Mouse (Mus musculus) midbrain, embryonic 11.5 days (tissue): ENCODE results near the gene Gm1604a. TPM values are rescaled to one million over a fixed set of nuclear protein-coding genes. Genes with fewer than 3 reads are reported as not detected.
"Not testable (repeated sequence)": the region's sequence is repeated elsewhere in the genome, so short reads cannot be mapped to it uniquely, and the experiment has no call there.

Experiments
- ATAC-seq: fragments of 200-750 bp; cut with Nextera tagmentation; 2 replicates; pipeline ENCODE4 v1.8.0; 2017; ENCODE audit warnings: moderate TSS enrichment, moderate library complexity; ENCODE audit not compliant: low FRiP score
- DNase-seq: peaks from one replicate; pipeline ENCODE4 v3.0.0; 2015; ENCODE audit warnings: low spot score; ENCODE audit errors: missing footprints
- H3K27ac ChIP-seq: fragments of 300-500 bp; sonication (generic); 2 replicates; pipeline ENCODE4 v1.5.1; 2014; ENCODE audit warnings: low read depth, low read length
- H3K27me3 ChIP-seq: fragments of 300-500 bp; sonication (generic); 2 replicates; pipeline ENCODE4 v1.6.1; 2014; ENCODE audit warnings: mild to moderate bottlenecking, low read length, moderate library complexity, mixed read lengths; ENCODE audit not compliant: control insufficient read depth, insufficient read depth
- H3K36me3 ChIP-seq: fragments of 300-500 bp; sonication (generic); 2 replicates; pipeline ENCODE4 v1.6.1; 2014; ENCODE audit warnings: mild to moderate bottlenecking, low read length, moderate library complexity, mixed read lengths; ENCODE audit not compliant: control insufficient read depth, insufficient read depth
- H3K4me1 ChIP-seq: fragments of 300-500 bp; sonication (generic); 2 replicates; pipeline ENCODE4 v1.6.1; 2014; ENCODE audit warnings: low read length; ENCODE audit not compliant: control insufficient read depth, insufficient read depth
- H3K4me2 ChIP-seq: fragments of 300-500 bp; sonication (generic); 2 replicates; pipeline ENCODE4 v1.6.1; 2014; ENCODE audit warnings: mild to moderate bottlenecking, moderate library complexity
- H3K4me3 ChIP-seq: fragments of 300-500 bp; sonication (generic); 2 replicates; pipeline ENCODE4 v1.5.1; 2014; ENCODE audit warnings: low read depth, low read length
- H3K9ac ChIP-seq: fragments of 300-500 bp; sonication (generic); 2 replicates; pipeline ENCODE4 v1.6.1; 2014; ENCODE audit warnings: low read length
- H3K9me3 ChIP-seq: fragments of 300-500 bp; sonication (generic); 2 replicates; pipeline ENCODE4 v1.6.1; 2016; ENCODE audit warnings: low read length; ENCODE audit not compliant: control insufficient read depth
- WGBS: fragments of 180-500 bp; shearing (Covaris S2); extraction: QIAGEN DNeasy Blood & Tissue Kit; methylation state at CpG from one replicate; pipeline ENCODE4 v1.1.7; 2014; 5-methylcytosine and 5-hydroxymethylcytosine counted together
- polyA plus RNA-seq: library from polyadenylated mRNA; unstranded; fragments of >200 nt; fragmentation: Nextera tagmentation; extraction: Ambion mirVana; gene quantifications from 2 replicates; pipeline ENCODE4 v1.2.1, GENCODE M21; 2014

Gene Gm1604a
- polyA plus RNA-seq, result not detected in 2 replicates

- not testable (repeated sequence) for H3K9ac ChIP-seq, H3K27me3 ChIP-seq, H3K27ac ChIP-seq, H3K36me3 ChIP-seq, H3K4me2 ChIP-seq, H3K4me1 ChIP-seq, H3K9me3 ChIP-seq, DNase-seq, H3K4me3 ChIP-seq
- ATAC-seq, result peak; percentile 67
- WGBS, result 11% methylated on average over 4 of the region's 14 CpGs
Observed at GRCm38 (mm10) chr17:7025257-7025656, at the start of gene Gm1604a. Gm1604a (plus strand) TSS chr17:7025568.

GRCm38 (mm10) chr17:6978287-6979248, 46.8 kb upstream of the Gm1604a start, which contains the start of gene Gm49721:
Gm49721 (plus strand) TSS chr17:6978904.
- H3K9me3 ChIP-seq, H3K27me3 ChIP-seq, H3K4me1 ChIP-seq, H3K36me3 ChIP-seq, H3K27ac ChIP-seq: not testable (repeated sequence)
- ATAC-seq, result peak; percentile 99
- H3K4me3 ChIP-seq, result peak within 1 kb of the TSS; percentile 43
- peak within 1 kb of the TSS; percentile 45 for H3K4me2 ChIP-seq
- peak; percentile 93 for DNase-seq
- 1% methylated on average over 42 of the region's 68 CpGs for WGBS
- H3K9ac ChIP-seq, result peak within 1 kb of the TSS; percentile 69

DNA sequence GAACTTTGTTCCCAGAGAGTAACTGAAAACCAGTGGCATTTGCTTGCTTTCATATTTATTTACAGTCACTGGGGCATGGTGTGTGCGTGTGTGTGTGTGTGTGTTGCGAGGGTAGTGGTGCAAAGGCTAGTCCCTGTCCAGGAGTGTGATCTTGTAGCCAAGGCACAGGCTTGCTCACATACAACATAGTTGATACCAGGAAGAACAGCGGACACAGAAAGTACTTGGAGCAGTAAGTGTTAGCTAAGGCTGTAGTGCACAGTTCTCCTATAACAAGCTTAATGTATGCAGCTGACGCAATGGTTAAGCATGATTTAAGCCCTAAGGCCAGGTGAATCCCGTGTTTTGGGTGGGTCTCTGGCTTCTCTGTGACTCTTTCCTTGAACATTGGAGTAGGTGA, 46.0 kb upstream of the Gm1604a start:
- DNase-seq, result peak; percentile 86

GRCm38 (mm10) chr17:6980144-6980543, 45.2 kb upstream of the Gm1604a start:
- peak; percentile 70 for DNase-seq
- H3K27ac ChIP-seq, H3K36me3 ChIP-seq, H3K4me2 ChIP-seq, ATAC-seq, H3K27me3 ChIP-seq, H3K4me3 ChIP-seq, H3K9me3 ChIP-seq, H3K9ac ChIP-seq, H3K4me1 ChIP-seq: not testable (repeated sequence)
- 88% methylated on average over 5 of the region's 8 CpGs for WGBS

More for the DNA sequence above, 46.0 kb upstream of the Gm1604a start:
- H3K27ac ChIP-seq, H3K4me1 ChIP-seq, H3K36me3 ChIP-seq, H3K27me3 ChIP-seq, H3K9me3 ChIP-seq: not testable (repeated sequence)
- peak overlapping the region; percentile 45 for H3K4me2 ChIP-seq
- peak overlapping the region; percentile 69; the same call in 1 of the 2 replicates for H3K9ac ChIP-seq
- H3K4me3 ChIP-seq, result peak overlapping the region; percentile 43
- ATAC-seq, result peak; percentile 12; the same call in 1 of the 2 replicates
- WGBS, result 33% methylated on average over 4 of the region's 5 CpGs

DNA sequence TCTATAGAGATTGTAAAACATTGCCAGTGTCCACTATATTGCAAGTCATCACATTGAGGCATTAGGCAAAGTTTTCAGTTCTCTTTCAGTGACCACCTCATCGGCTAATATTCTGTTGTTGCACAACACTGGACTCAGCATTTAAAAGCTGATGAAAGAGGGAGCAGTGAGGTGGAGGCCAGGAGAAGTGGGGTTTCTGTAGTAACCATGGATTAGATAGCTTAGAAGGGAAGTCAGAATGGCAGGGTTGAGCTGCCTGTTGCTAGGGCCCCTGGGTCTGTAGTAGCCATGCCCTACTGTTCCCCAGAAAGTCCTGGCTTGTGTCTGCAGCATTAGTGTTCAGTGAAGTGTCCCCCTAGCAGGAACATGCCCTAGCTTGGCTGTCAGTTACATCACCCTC, 39.2 kb upstream of the Gm1604a start:
- not testable (repeated sequence) for H3K9ac ChIP-seq, ATAC-seq, H3K4me2 ChIP-seq, H3K27ac ChIP-seq, H3K27me3 ChIP-seq, DNase-seq, H3K4me3 ChIP-seq, H3K36me3 ChIP-seq, H3K4me1 ChIP-seq, H3K9me3 ChIP-seq
- WGBS, result 92% methylated on average over 1 of the region's 1 CpGs

- H3K4me1 ChIP-seq, H3K4me3 ChIP-seq, H3K27me3 ChIP-seq, H3K9me3 ChIP-seq, H3K9ac ChIP-seq, DNase-seq, H3K27ac ChIP-seq, H3K36me3 ChIP-seq, H3K4me2 ChIP-seq, ATAC-seq: not testable (repeated sequence)
- WGBS, result no CpG with 5 or more reads among the region's 6 CpGs
Observed at GRCm38 (mm10) chr17:6995504-6995903, 29.9 kb upstream of the Gm1604a start.

- not testable (repeated sequence) for H3K4me3 ChIP-seq, H3K27me3 ChIP-seq, H3K9ac ChIP-seq, H3K36me3 ChIP-seq, ATAC-seq, H3K27ac ChIP-seq, H3K9me3 ChIP-seq, H3K4me1 ChIP-seq, H3K4me2 ChIP-seq
- DNase-seq, result peak; percentile 77
- 88% methylated on average over 8 of the region's 8 CpGs for WGBS
Observed at GRCm38 (mm10) chr17:6996826-6997225, 28.5 kb upstream of the Gm1604a start.

DNA sequence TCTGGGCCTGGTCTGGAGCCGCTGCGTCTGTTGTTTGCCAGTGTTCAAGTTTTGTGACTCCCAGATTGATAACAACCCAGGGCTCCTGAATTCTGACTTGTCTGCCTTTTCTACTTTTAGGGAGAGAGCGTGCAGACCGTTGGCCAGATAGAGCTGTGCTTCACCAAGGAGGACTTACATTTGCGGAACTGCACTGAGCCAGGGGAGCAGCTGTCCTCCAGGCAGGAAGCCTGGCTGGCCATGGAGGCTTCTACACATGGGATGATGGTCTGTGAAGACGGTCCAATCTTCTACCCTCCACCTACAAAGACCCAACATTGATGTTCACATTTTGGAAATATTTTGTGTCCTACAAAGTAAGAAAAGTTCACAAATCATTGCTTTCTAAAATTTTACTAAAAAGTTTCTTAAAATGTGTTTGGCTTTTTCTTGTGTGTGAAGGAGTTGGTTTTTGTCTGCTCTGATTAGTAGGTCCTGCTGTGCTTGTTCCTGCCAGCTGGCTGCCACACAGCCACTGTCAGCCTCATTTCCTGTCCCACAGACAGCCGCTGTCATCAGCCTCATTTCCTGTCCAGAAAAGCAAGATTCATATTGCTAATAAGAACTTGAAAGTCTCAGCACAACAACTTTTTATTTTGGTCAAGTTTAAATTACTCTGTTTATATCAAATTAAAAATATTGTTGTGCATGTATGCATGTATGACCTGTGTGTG, 27.4 kb upstream of the Gm1604a start:
- H3K9me3 ChIP-seq, ATAC-seq, H3K4me2 ChIP-seq, H3K36me3 ChIP-seq, H3K4me1 ChIP-seq, H3K27me3 ChIP-seq, H3K9ac ChIP-seq, DNase-seq, H3K4me3 ChIP-seq, H3K27ac ChIP-seq: not testable (repeated sequence)
- whole genome bisulfite sequencing, result no CpG with 5 or more reads among the region's 7 CpGs
